Mouse (Mus musculus): ENCODE data around the gene Rab36. TPM values are rescaled to one million over a fixed set of nuclear protein-coding genes. Genes with fewer than 3 reads are reported as not detected.

The Rab36 gene
- polyA plus RNA-seq, 2 experiments = 0.70 to 2.0 TPM

DNA sequence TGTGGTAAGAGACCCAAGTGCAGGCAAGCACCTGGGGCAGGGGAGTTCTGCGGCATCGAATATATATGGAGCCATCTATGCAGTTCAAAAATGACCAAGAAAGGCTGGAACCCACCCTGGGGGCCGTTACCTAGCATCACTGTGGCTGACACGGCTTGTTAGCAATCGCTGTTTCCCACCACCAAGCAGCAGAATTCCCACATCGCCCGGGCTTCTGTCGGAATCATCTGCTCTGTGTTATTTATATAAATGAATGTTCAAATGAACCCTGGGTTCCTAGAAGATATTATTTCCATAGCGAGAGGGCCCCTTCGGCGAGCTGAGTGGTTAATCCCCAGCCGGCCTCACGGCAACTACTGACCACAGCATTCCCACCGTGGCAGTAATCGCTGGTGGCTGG, 26.2 kb upstream of the Rab36 start:
- Histone ChIP-seq H3K9me3 (ENCODE audit: control insufficient read depth, low read length) (no peaks in the 10 kb centered on the region), H3K4me2 (ENCODE audit: low read depth) (no peak overlapping the region), H3K9ac (replicated peaks) (no peak overlapping the region), H3K27me3 (ENCODE audit: control insufficient read depth, insufficient read depth, low read length) (no peaks in the 10 kb centered on the region), H3K4me3 (ENCODE audit: insufficient read depth in 1 of 2, low read depth in 2 of 2, low read length in 2 of 2) (no peak overlapping the region), H3K4me1 (replicated peaks; ENCODE audit: control insufficient read depth in 2 of 2, insufficient read depth in 2 of 2, low read length in 1 of 2) (no peaks in the 10 kb centered on the region), H3K27ac (no peak overlapping the region), H3K36me3 (replicated peaks; ENCODE audit: control insufficient read depth, insufficient read depth, low read depth) (no peaks in the 10 kb centered on the region)
- WGBS (ENCODE audit: insufficient replicate concordance) = 78% methylated on average over 15 of the region's 15 CpGs
- no peak for TF ChIP-seq CTCF (IDR thresholded peaks at IDR 0.05; ENCODE audit: low read depth)
- TF ChIP-seq EP300 (IDR thresholded peaks at IDR 0.05; ENCODE audit: low read depth) = no peak
- DNase-seq (ENCODE audit: low read depth in 3 of 3, low spot score in 3 of 3) (no peak), ATAC-seq (ENCODE audit: insufficient read depth) (no peak)

DNA sequence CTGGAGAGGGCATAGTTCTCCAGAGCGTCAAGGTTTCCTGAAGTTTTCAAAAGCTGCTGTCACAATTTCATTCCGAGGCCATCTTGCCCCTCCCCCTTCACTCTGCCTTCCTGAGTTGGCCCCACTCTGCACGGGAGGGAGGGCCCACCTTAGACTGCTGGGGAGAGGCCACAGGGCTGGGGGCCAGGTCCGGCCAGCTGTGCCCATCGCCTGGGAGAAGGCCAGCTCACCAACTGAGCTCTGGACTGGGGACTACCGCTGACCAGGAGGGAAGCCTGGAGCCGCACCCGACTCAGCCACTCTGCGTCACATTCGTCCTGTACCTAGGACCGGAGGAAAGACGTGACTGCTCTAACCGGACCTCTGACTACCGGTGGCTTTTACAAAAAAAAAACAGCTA, 21.4 kb upstream of the Rab36 start:
- no peak overlapping the region for H3K4me3 ChIP-seq (ENCODE audit: insufficient read depth in 1 of 2, low read depth in 2 of 2, low read length in 2 of 2)
- H3K36me3 ChIP-seq (replicated peaks; ENCODE audit: control insufficient read depth, insufficient read depth, low read depth) = no peaks in the 10 kb centered on the region

DNA sequence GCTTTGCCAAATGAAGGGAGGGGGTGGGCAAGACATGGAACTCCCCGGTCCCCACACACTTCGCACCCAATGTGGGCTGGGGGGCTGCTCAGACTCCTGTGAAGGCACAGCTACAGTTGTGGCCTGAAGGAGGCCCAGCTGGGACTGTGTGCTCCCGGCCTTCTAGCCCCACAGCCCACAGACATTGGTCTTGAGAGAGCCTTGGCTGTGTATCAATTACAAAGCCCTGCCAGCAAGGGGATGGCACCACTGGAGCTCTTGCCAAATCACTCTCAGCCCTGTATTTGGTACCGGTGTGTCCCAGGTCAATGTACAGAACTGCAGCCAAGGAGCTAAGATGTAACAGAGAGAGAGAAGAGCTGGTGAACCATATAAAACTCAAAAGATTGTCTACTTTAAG, 20.4 kb upstream of the Rab36 start:
- Histone ChIP-seq H3K9ac (replicated peaks) (no peak overlapping the region), H3K4me2 (ENCODE audit: low read depth) (no peak overlapping the region), H3K27ac (no peak overlapping the region), H3K27me3 (ENCODE audit: control insufficient read depth, insufficient read depth, low read length) (no peaks in the 10 kb centered on the region), H3K4me1 (replicated peaks; ENCODE audit: control insufficient read depth in 2 of 2, insufficient read depth in 2 of 2, low read length in 1 of 2) (no peaks in the 10 kb centered on the region), H3K9me3 (ENCODE audit: control insufficient read depth, low read length) (no peaks in the 10 kb centered on the region), H3K36me3 (replicated peaks; ENCODE audit: control insufficient read depth, insufficient read depth, low read depth) (no peaks in the 10 kb centered on the region), H3K4me3 (ENCODE audit: insufficient read depth in 1 of 2, low read depth in 2 of 2, low read length in 2 of 2) (no peak overlapping the region)
- no peak for ATAC-seq (ENCODE audit: insufficient read depth)
- 66% methylated on average over 4 of the region's 4 CpGs for WGBS (ENCODE audit: insufficient replicate concordance)
- no peak for TF ChIP-seq EP300 (IDR thresholded peaks at IDR 0.05; ENCODE audit: low read depth)
- TF ChIP-seq CTCF (IDR thresholded peaks at IDR 0.05; ENCODE audit: low read depth) = no peak
- no peak for DNase-seq (ENCODE audit: low read depth in 3 of 3, low spot score in 3 of 3)

More for the DNA sequence above, 21.4 kb upstream of the Rab36 start:
- ATAC-seq (ENCODE audit: insufficient read depth) (no peak), DNase-seq (ENCODE audit: low read depth in 3 of 3, low spot score in 3 of 3) (no peak)
- H3K27me3 ChIP-seq (ENCODE audit: control insufficient read depth, insufficient read depth, low read length) = no peaks in the 10 kb centered on the region
- TF ChIP-seq EP300 (IDR thresholded peaks at IDR 0.05; ENCODE audit: low read depth) (no peak), CTCF (IDR thresholded peaks at IDR 0.05; ENCODE audit: low read depth) (no peak)
- no peaks in the 10 kb centered on the region for H3K4me1 ChIP-seq (replicated peaks; ENCODE audit: control insufficient read depth in 2 of 2, insufficient read depth in 2 of 2, low read length in 1 of 2)
- no peak overlapping the region for H3K9ac ChIP-seq (replicated peaks)
- H3K4me2 ChIP-seq (ENCODE audit: low read depth) = no peak overlapping the region
- no peak overlapping the region for H3K27ac ChIP-seq
- WGBS (ENCODE audit: insufficient replicate concordance) = 68% methylated on average over 14 of the region's 14 CpGs
- no peaks in the 10 kb centered on the region for H3K9me3 ChIP-seq (ENCODE audit: control insufficient read depth, low read length)

DNA sequence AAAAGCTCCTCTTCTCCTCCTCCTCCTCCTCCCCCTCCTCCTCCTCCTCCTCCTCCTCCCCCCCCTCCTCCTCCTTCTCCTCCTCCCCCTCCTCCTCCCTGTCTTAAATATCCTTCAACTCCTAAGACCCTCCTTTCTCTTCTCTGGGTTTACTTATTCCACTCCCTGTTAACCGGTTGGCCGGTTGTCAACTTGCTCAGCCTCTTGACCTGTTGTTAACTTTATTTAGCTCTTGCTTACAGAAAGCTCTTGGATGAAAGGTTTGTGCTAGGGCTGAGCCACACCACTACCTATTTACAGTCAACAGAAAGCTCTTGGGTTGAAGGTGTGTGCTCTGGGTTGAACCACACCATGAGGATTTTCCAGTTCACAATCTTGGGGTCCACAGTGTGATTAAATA, 16.6 kb upstream of the Rab36 start:
- Histone ChIP-seq H3K9ac (replicated peaks) (no peak overlapping the region), H3K4me3 (ENCODE audit: insufficient read depth in 1 of 2, low read depth in 2 of 2, low read length in 2 of 2) (no peak overlapping the region), H3K27me3 (ENCODE audit: control insufficient read depth, insufficient read depth, low read length) (no peaks in the 10 kb centered on the region), H3K4me2 (ENCODE audit: low read depth) (no peak overlapping the region), H3K27ac (no peak overlapping the region), H3K36me3 (replicated peaks; ENCODE audit: control insufficient read depth, insufficient read depth, low read depth) (no peaks in the 10 kb centered on the region), H3K4me1 (replicated peaks; ENCODE audit: control insufficient read depth in 2 of 2, insufficient read depth in 2 of 2, low read length in 1 of 2) (no peaks in the 10 kb centered on the region), H3K9me3 (ENCODE audit: control insufficient read depth, low read length) (no peaks in the 10 kb centered on the region)
- WGBS (ENCODE audit: insufficient replicate concordance) = 80% methylated on average over 2 of the region's 2 CpGs
- TF ChIP-seq CTCF (IDR thresholded peaks at IDR 0.05; ENCODE audit: low read depth) (no peak), EP300 (IDR thresholded peaks at IDR 0.05; ENCODE audit: low read depth) (no peak)
- ATAC-seq (ENCODE audit: insufficient read depth) (no peak), DNase-seq (ENCODE audit: low read depth in 3 of 3, low spot score in 3 of 3) (no peak)

DNA sequence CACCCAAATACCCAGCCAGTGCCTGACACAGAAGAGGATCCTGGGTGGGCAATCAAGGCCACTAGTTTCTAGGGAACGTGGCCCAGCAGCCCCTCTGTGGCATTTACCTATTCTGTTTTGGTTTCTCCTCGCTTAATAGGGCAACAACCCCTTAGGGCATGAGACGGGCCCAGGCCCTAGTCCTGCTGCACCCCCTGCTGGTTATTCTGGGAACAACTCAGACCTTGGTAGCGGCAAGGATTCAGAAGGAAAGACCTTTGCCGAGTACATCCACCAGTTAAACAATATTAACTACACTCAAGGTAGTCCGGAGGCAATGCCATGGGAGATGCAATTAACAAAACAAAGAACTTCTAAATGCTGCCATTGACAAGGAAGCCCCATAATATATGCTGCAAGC, 15.7 kb upstream of the Rab36 start:
- Histone ChIP-seq H3K4me1 (replicated peaks; ENCODE audit: control insufficient read depth in 2 of 2, insufficient read depth in 2 of 2, low read length in 1 of 2) (no peaks in the 10 kb centered on the region), H3K27ac (no peak overlapping the region), H3K4me3 (ENCODE audit: insufficient read depth in 1 of 2, low read depth in 2 of 2, low read length in 2 of 2) (no peak overlapping the region), H3K27me3 (ENCODE audit: control insufficient read depth, insufficient read depth, low read length) (no peaks in the 10 kb centered on the region), H3K9ac (replicated peaks) (no peak overlapping the region), H3K4me2 (ENCODE audit: low read depth) (no peak overlapping the region), H3K36me3 (replicated peaks; ENCODE audit: control insufficient read depth, insufficient read depth, low read depth) (no peaks in the 10 kb centered on the region), H3K9me3 (ENCODE audit: control insufficient read depth, low read length) (no peaks in the 10 kb centered on the region)
- ATAC-seq (ENCODE audit: insufficient read depth) (no peak), DNase-seq (ENCODE audit: low read depth in 3 of 3, low spot score in 3 of 3) (peak in 1 of 3 experiments; percentile 23)
- WGBS (ENCODE audit: insufficient replicate concordance) = 8% methylated on average over 6 of the region's 6 CpGs
- no peak for TF ChIP-seq EP300 (IDR thresholded peaks at IDR 0.05; ENCODE audit: low read depth)
- TF ChIP-seq CTCF (IDR thresholded peaks at IDR 0.05; ENCODE audit: low read depth) = peak; percentile 85

Measured in liver, embryonic 14.5 days (tissue).